Mouse (Mus musculus) forebrain, embryonic 12.5 days (tissue): ENCODE measurements around the gene Sdf2. TPM values are rescaled to one million over a fixed set of nuclear protein-coding genes. Genes with fewer than 3 reads are reported as not detected.

ENCODE experiments used
- ATAC-seq: fragments of 200-750 bp; cut with Nextera tagmentation; 2 replicates; pipeline ENCODE4 v1.8.0; 2017; ENCODE audit warnings: moderate TSS enrichment; ENCODE audit not compliant: low FRiP score
- H3K27ac ChIP-seq: fragments of 300-500 bp; sonication (generic); 2 replicates; pipeline ENCODE4 v1.5.1; 2016; ENCODE audit warnings: mild to moderate bottlenecking
- H3K27me3 ChIP-seq: fragments of 300-500 bp; sonication (generic); 2 replicates; pipeline ENCODE4 v1.6.1; 2016; ENCODE audit warnings: mild to moderate bottlenecking
- H3K36me3 ChIP-seq: fragments of 300-500 bp; sonication (generic); replicated peaks from 2 replicates; pipeline ENCODE4 v1.6.1; 2016; ENCODE audit warnings: mild to moderate bottlenecking
- H3K4me1 ChIP-seq: fragments of 300-500 bp; sonication (generic); 2 replicates; pipeline ENCODE4 v1.6.1; 2016
- H3K4me2 ChIP-seq: fragments of 300-500 bp; sonication (generic); 2 replicates; pipeline ENCODE4 v1.6.1; 2016; ENCODE audit warnings: mild to moderate bottlenecking, moderate library complexity
- H3K4me3 ChIP-seq: fragments of 300-500 bp; sonication (generic); replicated peaks from 2 replicates; pipeline ENCODE4 v1.5.1; 2016; ENCODE audit warnings: mild to moderate bottlenecking
- H3K9ac ChIP-seq: fragments of 300-500 bp; sonication (generic); 2 replicates; pipeline ENCODE4 v1.6.1; 2016; ENCODE audit warnings: mild to moderate bottlenecking
- H3K9me3 ChIP-seq: fragments of 300-500 bp; sonication (generic); 2 replicates; pipeline ENCODE4 v1.6.1; 2016
- WGBS: fragments of 180-500 bp; shearing (Covaris S2); methylation state at CpG from one replicate; pipeline ENCODE4 v1.1.7; 2016; 5-methylcytosine and 5-hydroxymethylcytosine counted together
- polyA plus RNA-seq: library from polyadenylated mRNA; unstranded; fragments of >200 nt; fragmentation: Nextera tagmentation; extraction: Ambion mirVana; gene quantifications from 2 replicates; pipeline ENCODE4 v1.2.1, GENCODE M21; 2016

Gene Sdf2
- polyA plus RNA-seq, result 45.1 and 48.3 TPM in 2 replicates

DNA sequence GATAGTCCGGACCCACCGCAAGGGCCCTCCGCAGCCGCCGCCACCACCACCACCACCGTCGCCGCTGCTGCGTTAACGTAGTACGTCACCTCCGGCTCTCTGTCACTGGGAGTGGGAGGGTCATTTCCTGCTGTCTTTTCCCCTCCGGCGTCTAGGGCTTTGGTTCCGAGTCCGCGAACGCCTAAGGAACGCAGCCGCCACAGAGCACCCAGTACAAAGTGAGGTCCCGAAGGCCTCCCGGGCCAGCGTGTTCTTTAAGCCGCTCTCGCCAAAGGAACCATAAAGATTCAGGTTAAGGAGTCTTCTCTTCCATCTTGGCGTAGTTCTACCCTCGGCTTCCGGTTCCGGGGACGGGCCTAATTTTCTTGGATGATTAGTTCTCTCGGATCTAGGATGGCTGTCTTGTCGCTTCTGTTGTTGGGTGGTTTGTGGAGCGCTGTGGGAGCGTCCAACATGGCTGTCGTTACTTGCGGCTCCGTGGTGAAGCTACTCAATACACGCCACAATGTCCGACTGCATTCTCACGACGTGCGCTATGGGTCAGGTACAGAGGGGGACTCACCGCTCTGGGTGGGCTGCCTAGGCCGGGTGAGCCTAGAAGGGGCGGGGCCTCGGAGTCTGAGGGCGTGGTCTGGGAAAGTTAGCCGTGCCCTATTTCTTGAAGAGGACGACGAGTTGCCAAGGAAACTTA is at the start of gene Sdf2, which contains the start of gene Supt6:
TSS of gene Sdf2 (plus strand) at position 120 of the 691 bp plus-strand sequence.
TSS of gene Supt6 (minus strand) at position 361 of the 691 bp plus-strand sequence.
- no peaks in the 10 kb centered on the region for H3K9me3 ChIP-seq
- H3K9ac ChIP-seq, result peak within 1 kb of the TSS; percentile 89
- H3K27me3 ChIP-seq, result no peaks in the 10 kb centered on the region
- peak within 1 kb of the TSS; percentile 84 for H3K27ac ChIP-seq
- peaks cover 10% of the 10 kb centered on the region for H3K36me3 ChIP-seq
- 0% methylated on average over 50 of the region's 50 CpGs for WGBS
- ATAC-seq, result peak; percentile 96
- H3K4me1 ChIP-seq, result peaks cover 41% of the 10 kb centered on the region
- H3K4me2 ChIP-seq, result peak within 1 kb of the TSS; percentile 86
- H3K4me3 ChIP-seq, result peak within 1 kb of the TSS; percentile 91

DNA sequence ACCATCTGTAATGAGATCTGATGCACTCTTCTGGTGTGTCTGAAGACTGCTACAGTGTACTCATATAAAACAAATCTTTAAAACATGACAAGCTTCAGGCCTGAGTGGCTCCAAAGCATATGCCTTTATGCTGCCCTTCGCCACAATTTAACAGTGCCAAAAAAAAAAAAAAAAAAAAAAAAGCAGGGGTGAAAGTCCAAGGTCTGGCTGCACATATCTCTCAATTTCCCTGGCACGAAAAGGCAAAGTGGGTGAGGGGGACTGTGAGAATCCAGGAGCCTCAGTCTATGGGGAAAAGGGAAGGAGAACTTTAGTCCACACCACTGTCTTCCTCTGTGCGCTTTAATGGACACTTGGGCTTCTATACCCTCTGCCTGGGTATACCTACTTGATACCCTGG is 43.2 kb upstream of the Sdf2 start:
- no peak overlapping the region for H3K4me3 ChIP-seq
- no peaks in the 10 kb centered on the region for H3K9me3 ChIP-seq
- no peak overlapping the region for H3K4me2 ChIP-seq
- H3K36me3 ChIP-seq, result peaks cover 37% of the 10 kb centered on the region
- no peak for ATAC-seq
- no peak overlapping the region for H3K27ac ChIP-seq
- H3K4me1 ChIP-seq, result peaks cover 7% of the 10 kb centered on the region
- H3K9ac ChIP-seq, result no peak overlapping the region
- H3K27me3 ChIP-seq, result no peaks in the 10 kb centered on the region
- WGBS, result 94% methylated on average over 3 of the region's 3 CpGs

DNA sequence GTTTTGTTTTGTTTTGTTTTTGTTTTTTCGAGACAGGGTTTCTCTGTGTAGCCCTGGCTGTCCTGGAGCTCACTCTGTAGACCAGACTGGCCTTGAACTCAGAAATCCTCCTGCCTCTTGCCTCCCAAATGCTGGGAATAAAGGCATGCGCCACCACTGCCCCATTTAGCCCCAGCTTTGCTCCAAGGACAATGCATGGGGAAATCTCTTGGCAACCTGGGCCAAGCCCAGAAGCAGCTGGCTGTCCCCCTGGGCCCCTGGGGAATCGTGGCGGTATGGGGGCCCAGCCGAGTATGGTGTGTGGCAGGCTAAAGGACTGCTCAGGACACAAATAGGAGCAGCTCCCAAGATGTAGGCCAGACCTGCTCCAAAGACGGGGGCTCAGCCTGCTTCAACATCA is 41.3 kb upstream of the Sdf2 start:
- ATAC-seq, result no peak
- H3K4me2 ChIP-seq, result no peak overlapping the region
- no peaks in the 10 kb centered on the region for H3K9me3 ChIP-seq
- H3K36me3 ChIP-seq, result peaks cover 56% of the 10 kb centered on the region
- no peaks in the 10 kb centered on the region for H3K27me3 ChIP-seq
- H3K4me3 ChIP-seq, result no peak overlapping the region
- no peak overlapping the region for H3K9ac ChIP-seq
- H3K4me1 ChIP-seq, result peaks cover 7% of the 10 kb centered on the region
- 85% methylated on average over 6 of the region's 6 CpGs for WGBS
- 0 out of 2 replicates have a peak overlapping the region, but pooled peaks have one; percentile 5 for H3K27ac ChIP-seq

DNA sequence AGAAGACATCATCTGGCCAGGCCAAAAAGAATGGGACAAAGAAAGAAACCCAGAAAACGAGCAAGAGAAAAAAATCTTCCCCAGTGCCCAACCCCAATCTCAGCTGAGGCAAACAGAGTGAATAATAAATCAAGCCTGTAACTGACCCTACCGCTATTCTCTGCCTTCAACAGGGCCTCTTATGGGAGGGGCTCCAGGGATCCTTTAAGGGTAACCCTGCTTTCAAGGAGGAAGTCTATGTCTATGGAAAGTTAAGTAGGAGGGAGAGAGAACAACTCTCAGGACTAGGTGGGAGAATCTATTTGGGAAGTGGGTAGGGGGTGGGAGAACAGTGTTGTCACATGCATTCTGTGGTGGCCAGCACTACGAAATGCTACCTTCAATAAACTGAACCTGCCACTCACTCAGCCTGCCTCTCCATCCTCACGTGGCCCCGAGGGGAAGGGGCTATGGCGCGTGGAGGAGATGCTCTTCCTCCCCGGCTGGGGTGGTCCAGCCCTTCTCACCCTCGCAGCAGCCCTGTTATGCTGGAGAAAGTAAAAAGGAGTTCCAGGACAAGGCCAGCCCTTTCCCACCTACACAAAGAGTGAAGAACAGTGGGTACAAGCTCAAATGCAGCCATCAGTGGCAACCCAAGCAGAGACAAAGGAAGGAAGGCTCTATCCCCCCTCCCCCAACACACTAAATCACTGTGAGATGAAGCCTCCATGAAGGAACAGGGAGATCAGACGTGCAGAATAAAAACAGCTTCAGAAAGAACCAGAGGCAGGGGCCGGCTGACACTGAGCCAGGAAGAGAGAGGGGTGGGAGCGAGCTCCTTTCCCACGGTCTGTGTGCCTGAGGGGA is 40.0 kb upstream of the Sdf2 start:
- H3K9ac ChIP-seq, result no peak overlapping the region
- no peaks in the 10 kb centered on the region for H3K27me3 ChIP-seq
- H3K4me1 ChIP-seq, result peaks cover 7% of the 10 kb centered on the region
- H3K4me3 ChIP-seq, result no peak overlapping the region
- ATAC-seq, result no peak
- 73% methylated on average over 13 of the region's 13 CpGs for WGBS
- H3K27ac ChIP-seq, result peak overlapping the region; percentile 48
- no peaks in the 10 kb centered on the region for H3K9me3 ChIP-seq
- peaks cover 69% of the 10 kb centered on the region for H3K36me3 ChIP-seq
- H3K4me2 ChIP-seq, result no peak overlapping the region

DNA sequence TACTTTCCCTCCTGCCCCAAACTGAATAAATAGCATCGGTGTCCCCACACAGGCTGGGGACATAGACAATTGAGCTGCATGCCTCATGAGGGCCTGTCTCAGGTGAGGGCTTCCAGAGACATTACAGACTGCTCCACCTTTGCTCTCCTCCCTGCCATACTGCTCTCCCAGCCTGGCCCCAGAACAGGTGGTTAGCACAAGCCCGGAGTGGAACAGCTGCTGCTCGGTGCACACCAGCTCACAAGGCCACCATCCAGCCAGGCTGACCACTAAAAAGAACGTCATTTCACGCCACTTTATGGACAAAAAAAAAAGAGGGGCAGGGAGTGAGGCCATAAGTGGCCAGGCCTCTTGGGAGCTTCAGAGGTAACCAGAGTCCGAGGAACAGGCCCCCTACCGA is 38.4 kb upstream of the Sdf2 start:
- Histone ChIP-seq H3K4me1 (peaks cover 7% of the 10 kb centered on the region), H3K27me3 (no peaks in the 10 kb centered on the region), H3K27ac (no peak overlapping the region), H3K9me3 (no peaks in the 10 kb centered on the region), H3K4me2 (no peak overlapping the region), H3K9ac (no peak overlapping the region), H3K36me3 (peaks cover 84% of the 10 kb centered on the region), H3K4me3 (no peak overlapping the region)
- ATAC-seq, result no peak
- 90% methylated on average over 7 of the region's 7 CpGs for WGBS

DNA sequence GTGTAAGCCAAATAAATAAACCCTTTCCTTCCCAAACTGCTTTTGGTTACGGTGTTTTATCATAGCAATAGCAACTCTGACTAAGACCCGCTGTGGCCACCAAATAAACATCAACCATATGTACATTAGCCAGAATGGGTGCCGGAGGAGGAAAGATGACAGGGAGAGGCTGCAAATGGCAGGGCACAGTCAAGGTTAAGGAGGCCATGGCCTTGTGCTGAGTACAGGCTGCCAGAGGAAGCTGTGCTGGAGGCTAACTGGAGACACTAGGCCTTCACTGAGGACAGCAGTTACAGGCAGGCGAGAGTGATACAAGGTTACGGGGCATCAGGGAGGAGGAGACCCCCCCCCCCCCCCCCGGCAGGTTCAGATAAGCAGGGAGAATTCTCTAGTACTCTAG is 35.7 kb upstream of the Sdf2 start:
- no peak for ATAC-seq
- peaks cover 97% of the 10 kb centered on the region for H3K36me3 ChIP-seq
- no peak overlapping the region for H3K4me3 ChIP-seq
- no peak overlapping the region for H3K9ac ChIP-seq
- H3K4me1 ChIP-seq, result peaks cover 7% of the 10 kb centered on the region
- no peaks in the 10 kb centered on the region for H3K27me3 ChIP-seq
- no peak overlapping the region for H3K27ac ChIP-seq
- no peaks in the 10 kb centered on the region for H3K9me3 ChIP-seq
- no peak overlapping the region for H3K4me2 ChIP-seq
- 93% methylated on average over 6 of the region's 6 CpGs for WGBS

DNA sequence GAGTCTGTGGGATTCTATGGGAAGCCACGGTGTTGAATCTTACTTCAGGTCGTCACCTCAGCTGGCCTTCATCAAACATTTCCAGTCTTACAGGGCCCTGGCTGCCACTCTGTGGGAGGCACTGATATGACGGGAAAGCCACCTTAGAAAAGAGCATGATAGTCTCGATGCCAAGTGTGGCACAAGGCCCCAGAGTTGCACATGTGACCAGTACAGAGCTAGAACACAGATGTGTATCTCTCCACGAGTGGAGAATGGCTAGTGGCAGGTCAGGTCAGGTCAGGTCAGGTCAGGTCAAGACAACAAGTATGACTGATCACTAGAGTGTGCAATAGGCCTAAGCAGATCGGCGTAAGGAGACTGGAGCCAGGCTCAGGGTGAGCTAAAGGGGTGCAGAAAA is 34.9 kb upstream of the Sdf2 start:
- no peak overlapping the region for H3K4me2 ChIP-seq
- ATAC-seq, result no peak
- peaks cover 99% of the 10 kb centered on the region for H3K36me3 ChIP-seq
- peaks cover 6% of the 10 kb centered on the region for H3K4me1 ChIP-seq
- H3K4me3 ChIP-seq, result no peak overlapping the region
- 87% methylated on average over 7 of the region's 7 CpGs for WGBS
- H3K27me3 ChIP-seq, result no peaks in the 10 kb centered on the region
- no peaks in the 10 kb centered on the region for H3K9me3 ChIP-seq
- H3K9ac ChIP-seq, result no peak overlapping the region
- no peak overlapping the region for H3K27ac ChIP-seq

DNA sequence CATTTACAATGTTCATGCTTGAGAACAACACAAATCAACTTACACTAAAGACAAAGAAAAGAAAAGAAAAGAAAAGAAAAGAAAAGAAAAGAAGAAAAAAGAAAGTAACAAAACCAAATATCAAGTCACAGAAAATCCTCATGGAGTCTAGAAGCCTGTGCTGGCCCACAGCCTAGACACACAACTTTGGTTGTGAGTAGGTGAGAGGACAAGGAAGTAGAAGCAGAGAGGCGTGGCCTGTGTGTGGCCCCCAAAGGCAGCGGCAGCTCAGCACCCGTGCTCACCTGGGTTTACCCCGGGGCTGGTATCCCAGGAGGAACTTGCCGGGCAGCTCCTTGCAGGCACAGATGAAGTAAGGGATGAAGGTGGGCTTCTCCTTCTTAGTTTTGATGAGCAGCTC is 34.0 kb upstream of the Sdf2 start:
- Histone ChIP-seq H3K9me3 (no peaks in the 10 kb centered on the region), H3K4me3 (no peak overlapping the region), H3K4me2 (no peak overlapping the region), H3K27me3 (no peaks in the 10 kb centered on the region), H3K4me1 (no peaks in the 10 kb centered on the region), H3K9ac (no peak overlapping the region), H3K27ac (no peak overlapping the region), H3K36me3 (peaks cover 99% of the 10 kb centered on the region)
- ATAC-seq, result no peak
- 92% methylated on average over 5 of the region's 5 CpGs for WGBS

DNA sequence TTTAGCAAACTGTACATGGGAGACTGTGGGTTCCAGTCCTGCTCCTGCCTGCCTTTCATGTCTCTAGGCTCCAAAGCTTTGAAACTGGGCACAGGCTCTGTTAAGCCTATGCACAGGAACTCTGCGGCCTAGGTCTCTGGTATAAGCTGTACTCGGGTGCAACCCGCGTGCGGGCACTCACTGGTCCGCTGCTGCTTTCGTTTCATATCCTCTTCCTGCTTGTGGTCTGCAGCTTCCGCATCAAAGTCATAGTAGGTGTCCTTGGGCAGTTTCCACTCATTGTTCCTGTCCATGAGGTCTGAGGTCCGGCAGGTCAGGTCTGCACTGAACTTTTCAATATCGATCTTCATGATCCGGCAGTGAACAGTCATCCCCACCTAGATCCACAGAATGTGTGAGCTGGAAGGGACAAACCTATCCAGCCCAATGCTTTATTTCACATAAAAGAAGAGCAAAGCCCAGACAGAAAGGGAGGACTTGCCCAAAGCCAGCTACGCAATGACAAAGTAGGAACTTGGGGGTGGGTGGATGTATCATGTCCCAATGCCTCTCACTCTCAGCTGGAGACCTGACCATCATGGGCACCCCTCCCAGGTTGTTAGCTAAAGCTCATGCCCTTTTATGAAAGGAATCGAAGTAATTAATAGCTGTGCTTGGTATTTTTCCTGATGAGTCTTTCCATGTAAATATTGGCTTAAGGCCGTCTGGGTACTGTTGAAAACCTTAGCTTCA is 32.3 kb upstream of the Sdf2 start:
- no peak overlapping the region for H3K9ac ChIP-seq
- H3K4me3 ChIP-seq, result no peak overlapping the region
- no peaks in the 10 kb centered on the region for H3K4me1 ChIP-seq
- H3K9me3 ChIP-seq, result no peaks in the 10 kb centered on the region
- H3K36me3 ChIP-seq, result peaks cover 97% of the 10 kb centered on the region
- H3K27ac ChIP-seq, result no peak overlapping the region
- ATAC-seq, result no peak
- WGBS, result 96% methylated on average over 14 of the region's 14 CpGs
- H3K4me2 ChIP-seq, result no peak overlapping the region
- no peaks in the 10 kb centered on the region for H3K27me3 ChIP-seq

DNA sequence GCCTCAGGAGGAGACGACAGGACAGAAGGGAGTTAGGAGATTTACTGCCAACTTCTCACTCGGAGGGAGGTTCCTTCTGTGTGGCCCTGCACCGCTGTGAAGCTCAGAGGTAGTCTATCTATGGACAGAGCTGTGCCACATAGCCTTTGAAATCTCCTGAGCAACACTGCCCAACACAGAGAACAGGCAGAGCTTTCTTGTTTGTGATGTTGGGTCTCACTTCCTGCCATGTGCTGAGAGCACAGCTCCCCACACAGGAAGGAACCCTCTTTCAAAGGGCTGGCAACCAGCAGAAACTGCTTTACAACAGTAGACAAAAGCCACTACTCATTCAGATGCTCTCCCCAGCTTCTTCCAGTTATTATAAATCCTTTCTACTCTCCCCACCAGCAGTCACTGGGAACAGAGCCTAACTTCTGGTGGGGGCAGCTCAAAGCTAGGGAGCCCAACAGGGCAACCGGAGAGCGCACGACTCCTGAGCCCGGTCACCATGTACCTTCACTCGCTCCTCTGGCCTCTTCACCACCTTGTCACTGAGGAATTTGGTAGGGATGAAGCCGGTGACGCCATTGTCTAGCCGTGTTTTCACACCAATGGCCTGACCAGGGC is 29.7 kb upstream of the Sdf2 start:
- no peak overlapping the region for H3K4me2 ChIP-seq
- no peaks in the 10 kb centered on the region for H3K27me3 ChIP-seq
- no peak overlapping the region for H3K4me3 ChIP-seq
- H3K9me3 ChIP-seq, result no peaks in the 10 kb centered on the region
- no peak overlapping the region for H3K9ac ChIP-seq
- H3K36me3 ChIP-seq, result peaks cover 96% of the 10 kb centered on the region
- H3K4me1 ChIP-seq, result no peaks in the 10 kb centered on the region
- WGBS, result 91% methylated on average over 11 of the region's 11 CpGs
- no peak overlapping the region for H3K27ac ChIP-seq
- no peak for ATAC-seq

DNA sequence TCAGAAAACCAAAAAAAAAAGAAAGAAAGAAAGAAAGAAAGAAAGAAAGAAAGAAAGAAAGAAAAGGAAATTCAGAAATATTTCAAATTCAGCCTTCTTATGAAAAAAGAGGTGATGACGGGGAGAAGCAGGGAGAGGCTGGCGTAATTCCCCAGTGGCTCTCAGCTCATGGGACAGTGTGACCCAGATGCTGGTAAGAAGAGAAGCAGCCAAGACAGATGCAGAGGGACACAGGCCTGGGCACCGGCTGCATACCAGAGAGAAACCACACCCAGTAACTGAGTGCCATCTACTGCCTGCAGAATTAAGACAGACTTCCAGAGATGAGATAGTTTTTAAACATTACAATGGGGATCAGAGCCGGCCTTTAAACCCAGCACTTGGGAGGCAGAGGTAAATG is 22.0 kb upstream of the Sdf2 start:
- Histone ChIP-seq H3K36me3 (peaks cover 97% of the 10 kb centered on the region), H3K27ac (no peak overlapping the region), H3K4me3 (no peak overlapping the region), H3K9me3 (no peaks in the 10 kb centered on the region), H3K4me2 (no peak overlapping the region), H3K27me3 (no peaks in the 10 kb centered on the region), H3K9ac (no peak overlapping the region), H3K4me1 (no peaks in the 10 kb centered on the region)
- ATAC-seq, result no peak
- WGBS, result 96% methylated on average over 4 of the region's 4 CpGs

DNA sequence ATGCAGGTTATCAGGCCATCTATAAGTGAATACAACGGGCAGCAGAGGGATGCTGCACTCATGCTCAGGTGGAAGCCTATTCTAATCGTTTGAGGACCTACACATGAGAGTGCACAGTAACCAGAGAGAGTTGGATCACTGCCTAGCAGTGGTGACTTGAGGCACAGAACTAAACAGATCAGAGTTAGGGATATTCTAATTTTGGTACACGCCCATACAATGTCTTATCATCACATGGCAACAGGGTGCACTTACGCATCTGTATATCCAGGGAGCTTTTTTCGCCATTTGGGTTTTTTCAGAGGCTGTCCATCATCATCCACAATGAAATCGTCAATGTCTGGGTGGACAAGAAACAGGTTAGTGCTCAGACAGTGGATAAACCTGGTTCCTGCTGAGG is 14.0 kb upstream of the Sdf2 start:
- no peak overlapping the region for H3K4me3 ChIP-seq
- no peaks in the 10 kb centered on the region for H3K9me3 ChIP-seq
- no peak overlapping the region for H3K4me2 ChIP-seq
- ATAC-seq, result no peak
- peaks cover 85% of the 10 kb centered on the region for H3K36me3 ChIP-seq
- no peaks in the 10 kb centered on the region for H3K4me1 ChIP-seq
- H3K27me3 ChIP-seq, result no peaks in the 10 kb centered on the region
- H3K27ac ChIP-seq, result no peak overlapping the region
- 93% methylated on average over 6 of the region's 6 CpGs for WGBS
- no peak overlapping the region for H3K9ac ChIP-seq
